Mouse (Mus musculus) left cerebral cortex, adult 11 months (tissue): Measurements from ENCODE around the gene Tram1l1.
"Not testable (repeated sequence)": the region's sequence is repeated elsewhere in the genome, so short reads cannot be mapped to it uniquely, and the experiment has no call there.

ENCODE experiments used
- DNase-seq: peaks from one replicate; pipeline ENCODE4 v3.0.0; 2022; ENCODE audit warnings: low spot score

Gene Tram1l1

DNA sequence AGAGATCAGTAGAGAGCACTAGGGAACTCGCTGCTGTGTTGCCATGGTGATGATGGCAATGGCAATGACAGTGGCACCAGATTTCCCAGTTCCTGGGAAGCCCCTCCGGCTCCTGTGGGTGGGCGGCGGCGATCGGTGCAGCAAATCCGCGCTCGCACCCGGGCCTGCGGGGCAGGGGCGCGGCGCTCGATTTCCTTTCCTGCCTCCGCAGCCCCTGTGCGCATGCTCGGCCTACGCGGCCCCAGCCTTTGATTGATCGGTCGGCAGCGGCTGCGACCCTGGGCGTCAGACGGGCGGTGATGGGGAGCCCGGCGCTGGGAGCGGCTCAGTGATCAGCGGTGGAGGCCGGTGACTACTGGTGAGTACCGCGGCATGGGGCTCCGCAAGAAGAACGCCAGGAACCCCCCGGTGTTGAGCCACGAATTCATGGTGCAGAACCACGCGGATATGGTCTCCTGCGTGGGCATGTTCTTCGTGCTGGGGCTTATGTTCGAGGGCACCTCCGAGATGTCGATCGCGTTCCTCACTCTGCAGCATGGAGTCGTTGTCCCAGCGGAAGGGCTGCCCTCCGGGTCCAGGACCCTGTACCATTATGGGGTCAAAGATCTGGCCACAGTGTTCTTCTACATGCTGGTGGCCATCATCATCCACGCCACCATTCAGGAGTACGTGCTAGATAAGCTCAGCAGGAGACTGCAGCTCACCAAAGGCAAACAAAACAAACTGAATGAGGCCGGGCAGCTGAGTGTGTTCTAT is at the start of gene Tram1l1:
TSS of gene Tram1l1 (plus strand) at position 35 of the 756 bp plus-strand sequence.
- DNase-seq, result peak; percentile 71

DNA sequence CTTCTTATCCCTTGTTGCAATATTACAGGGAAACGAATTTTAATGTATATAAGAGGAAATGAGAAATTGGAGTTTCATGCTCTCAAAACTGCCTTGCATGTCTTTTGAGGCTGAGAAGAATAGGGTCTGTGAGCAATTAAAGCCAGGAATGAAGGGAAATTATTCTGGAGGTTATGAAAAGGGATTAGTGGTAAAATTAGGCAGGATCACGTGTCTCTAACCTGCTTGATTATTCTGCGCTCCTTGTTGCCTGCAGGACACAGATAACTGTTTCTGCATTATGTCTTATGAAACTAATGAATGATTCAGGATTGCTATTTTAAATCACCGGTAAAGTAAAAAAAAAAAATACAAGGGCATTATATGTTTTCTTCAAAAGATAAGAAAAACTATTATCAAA is 49.4 kb upstream of the Tram1l1 start:
- DNase-seq, result no peak

DNA sequence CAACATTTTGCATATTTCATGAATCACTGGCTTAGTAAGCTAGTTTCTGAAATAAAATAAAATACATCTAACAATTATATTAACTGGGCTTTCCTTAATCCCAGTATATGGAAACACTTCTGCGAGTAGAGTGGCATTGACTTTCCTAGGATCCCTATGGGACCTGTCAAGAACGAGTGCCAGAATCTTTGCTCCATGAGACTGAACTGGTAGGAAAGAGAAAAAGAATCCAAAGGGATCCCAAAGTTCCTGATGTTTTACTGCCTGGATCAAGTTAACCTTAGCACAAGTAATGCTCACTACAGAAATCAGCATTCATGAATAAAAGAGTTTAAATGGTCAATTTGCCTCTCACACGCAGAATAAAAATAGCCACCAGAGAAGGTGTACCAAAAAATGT is 49.0 kb upstream of the Tram1l1 start:
- DNase-seq, result no peak

DNA sequence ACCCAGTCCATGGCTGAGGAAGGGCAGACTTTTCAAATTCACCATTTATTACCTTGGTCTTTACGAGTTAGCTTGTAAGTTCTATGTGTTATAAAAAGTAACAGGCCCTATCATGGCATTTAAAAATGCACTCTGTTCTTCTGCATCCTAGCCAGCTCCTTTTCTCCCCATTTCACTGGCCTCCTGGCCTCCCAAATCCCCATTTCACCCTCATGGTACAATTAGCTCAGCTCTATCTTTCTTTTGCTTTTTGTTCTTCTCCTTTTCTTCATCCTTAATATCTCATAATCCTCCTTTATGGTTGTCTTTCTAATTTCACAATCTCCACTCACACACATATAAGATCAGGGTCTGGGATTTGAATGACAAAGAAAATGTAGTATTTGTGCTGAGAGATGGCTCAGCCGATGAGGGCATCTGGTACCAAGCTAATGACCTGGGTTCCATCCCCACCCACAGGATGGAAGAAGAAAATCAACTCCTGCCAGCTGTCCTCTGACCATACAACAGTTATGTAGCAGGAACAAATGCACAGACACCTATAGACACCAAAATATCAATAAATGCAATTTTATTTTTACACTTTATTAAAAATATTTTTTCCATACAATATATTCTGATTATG is 48.1 kb upstream of the Tram1l1 start:
- no peak for DNase-seq

DNA sequence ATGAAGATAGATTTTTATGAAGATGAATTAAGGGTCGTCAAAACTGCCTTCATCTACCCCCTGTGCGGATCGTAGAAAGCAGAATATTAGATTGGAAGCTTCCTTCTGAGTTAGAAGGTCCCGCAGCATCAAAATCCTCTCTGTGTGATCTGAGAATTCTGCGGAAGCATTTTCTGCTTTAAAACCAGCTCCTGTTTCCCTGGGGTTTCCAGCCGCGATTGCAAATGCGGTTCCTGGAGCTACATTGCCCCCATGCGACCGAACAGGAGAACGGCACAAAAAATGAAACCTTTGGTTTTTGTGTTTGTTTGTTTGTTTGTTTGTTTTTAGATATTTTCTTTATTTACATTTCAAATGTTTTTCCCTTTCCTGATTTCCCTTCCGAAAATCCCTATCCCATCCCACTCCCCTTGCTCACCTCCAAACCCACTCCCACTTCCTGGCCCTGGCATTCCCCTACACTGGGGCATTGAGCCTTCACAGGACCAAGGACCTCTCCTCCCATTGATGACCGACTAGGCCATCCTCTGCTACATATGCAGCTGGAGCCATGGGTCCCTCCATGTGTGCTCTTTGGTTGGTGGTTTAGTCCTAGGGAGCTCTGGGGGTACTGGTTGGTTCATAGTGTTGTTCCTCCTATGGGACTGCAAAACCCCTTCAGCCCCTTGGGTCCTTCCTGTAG is 45.6 kb upstream of the Tram1l1 start:
- DNase-seq, result peak; percentile 23

DNA sequence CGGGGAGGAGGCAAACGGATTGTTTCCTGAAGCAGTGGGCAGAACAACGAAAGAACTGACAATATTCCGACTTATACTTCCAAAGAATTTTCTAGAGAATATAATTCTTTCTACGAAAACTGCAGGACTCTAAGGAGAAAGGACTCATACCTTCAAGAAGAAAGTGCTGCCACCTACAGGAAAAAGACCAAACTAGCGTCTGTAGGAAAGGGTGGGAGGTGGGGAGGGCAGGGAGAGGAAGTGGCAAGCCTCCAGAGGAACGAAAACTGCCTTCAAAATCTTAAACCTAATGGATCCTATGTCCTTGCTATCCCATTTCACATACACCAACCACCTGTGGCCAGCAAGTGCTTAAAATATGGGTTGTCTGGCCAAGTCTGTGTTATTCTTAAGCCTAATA is 31.7 kb upstream of the Tram1l1 start:
- not testable (repeated sequence) for DNase-seq

DNA sequence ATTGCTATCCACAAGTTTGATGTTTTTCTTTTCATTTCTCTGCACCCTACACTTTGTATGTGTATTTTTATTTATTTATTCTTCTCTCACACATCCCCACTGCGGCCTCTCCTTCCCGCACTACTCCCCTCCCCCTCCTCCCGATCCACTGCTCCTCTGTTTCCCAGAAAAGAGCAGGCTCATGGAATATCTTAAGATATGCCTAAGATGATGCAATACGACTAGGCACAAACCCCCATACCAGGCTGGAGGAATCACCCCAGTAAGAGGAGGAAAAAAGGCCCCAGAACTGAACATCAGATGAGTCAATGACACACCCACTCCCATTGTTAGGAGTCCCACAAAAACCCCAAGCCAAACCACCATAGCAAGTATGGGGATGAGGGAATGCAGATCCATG is 1.4 kb upstream of the Tram1l1 start:
- DNase-seq, result no peak

DNA sequence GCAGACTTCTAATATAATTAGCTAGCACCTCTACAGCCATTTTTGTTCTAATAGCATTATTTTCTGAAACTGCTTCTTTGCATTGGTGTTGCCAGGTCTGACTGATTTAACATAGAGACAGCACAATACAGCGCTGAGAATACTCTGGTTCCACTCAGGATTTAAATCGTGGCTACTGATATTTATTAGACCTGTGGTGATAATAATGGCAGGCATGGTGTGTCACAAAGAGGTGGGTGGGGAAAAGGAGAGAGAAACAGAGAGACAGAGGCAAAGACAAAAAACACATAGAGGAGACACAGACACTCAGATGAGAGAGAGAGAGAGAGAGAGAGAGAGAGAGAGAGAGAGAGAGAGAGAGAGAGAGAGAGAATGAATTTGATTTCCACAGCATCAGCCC is 257 bp upstream of the Tram1l1 start:
- no peak for DNase-seq

DNA sequence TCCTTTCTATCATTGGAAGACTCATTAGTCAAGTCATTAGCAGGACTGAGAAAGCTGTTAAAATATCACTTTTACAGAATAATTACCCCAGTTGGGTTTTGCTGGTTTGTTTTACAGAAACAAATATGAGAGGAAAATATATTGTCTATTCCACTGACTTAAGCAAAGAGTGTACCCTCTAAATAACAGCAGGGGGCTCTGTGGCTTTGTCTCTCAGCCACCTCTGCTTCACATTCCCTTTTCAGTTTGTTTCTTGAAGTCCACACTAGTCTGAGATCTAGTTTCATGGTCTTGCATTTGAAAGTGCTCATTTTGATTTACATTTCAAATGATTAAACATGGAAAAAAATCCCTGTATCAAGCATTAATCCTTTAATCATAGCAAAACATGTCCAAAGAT is 25.8 kb downstream of the Tram1l1 start:
- DNase-seq, result no peak

DNA sequence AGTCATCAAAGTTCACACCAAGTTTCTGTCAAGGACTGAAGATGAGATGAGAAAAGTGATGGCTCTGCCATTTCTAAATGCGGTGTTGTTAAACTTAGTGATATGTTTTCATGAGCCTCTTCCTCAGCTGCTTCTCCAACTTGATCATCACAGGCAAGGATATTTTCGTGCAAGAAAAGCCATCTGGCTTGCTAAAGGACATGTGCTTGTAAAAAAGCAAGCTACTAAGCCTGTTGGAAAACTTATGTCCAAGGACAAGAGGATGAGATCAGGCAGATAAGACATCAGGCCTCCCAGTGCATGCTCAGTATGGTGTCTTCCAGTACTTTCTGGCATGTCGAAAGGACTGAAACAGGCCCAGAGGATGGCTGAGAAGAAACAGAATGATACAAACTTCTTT is 36.9 kb downstream of the Tram1l1 start:
- peak; percentile 27 for DNase-seq

DNA sequence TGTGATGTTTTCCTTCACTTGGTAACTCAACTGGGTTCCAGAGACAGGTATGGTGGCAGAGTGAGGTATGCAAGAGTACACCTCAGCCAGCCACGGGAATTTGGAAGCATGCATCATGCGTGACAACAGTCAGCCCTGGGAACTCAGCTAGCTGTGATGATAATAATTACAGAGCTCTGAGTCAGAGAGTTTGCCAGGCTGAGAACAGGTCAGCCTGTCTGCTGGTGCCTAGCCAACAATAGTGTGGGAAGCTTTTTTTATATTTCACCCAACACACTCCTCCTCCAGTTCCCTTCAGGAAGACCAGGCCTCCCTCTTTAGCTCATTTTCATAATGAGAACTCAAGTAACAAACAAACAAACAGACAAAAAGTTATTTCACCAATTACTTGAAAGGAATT is 51.4 kb downstream of the Tram1l1 start:
- DNase-seq, result no peak
